Mouse (Mus musculus): ENCODE measurements around the gene Gm10447. TPM values are rescaled to one million over a fixed set of nuclear protein-coding genes. Genes with fewer than 3 reads are reported as not detected.
"Not testable (repeated sequence)": the region's sequence is repeated elsewhere in the genome, so short reads cannot be mapped to it uniquely, and the experiment has no call there.

Gm10447 gene
- polyA plus RNA-seq, 1 experiment from 2014 or later = 0.38 TPM

DNA sequence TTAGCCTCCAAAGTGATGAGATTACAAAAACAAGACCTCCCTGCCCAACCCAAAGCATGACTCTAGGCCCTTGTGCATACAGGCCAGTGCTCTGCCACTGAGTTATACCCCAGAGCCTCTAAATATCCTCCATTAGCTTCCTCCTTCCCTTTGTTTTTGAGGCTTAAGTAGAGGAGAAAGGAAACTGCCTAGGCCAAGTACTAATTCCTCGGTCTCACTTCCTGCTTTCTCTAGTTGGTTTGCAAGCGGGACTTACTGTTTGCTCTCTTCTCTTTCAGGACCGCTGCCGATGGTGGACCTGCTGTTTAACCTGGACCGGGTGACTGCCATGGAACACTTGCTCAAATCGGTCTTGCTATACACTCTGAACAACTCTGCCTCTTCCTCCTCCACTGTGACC, 20.6 kb downstream of the Gm10447 start:
- WGBS = 91% methylated on average over 6 of the region's 6 CpGs
- Histone ChIP-seq H3K27me3 (no peaks in the 10 kb centered on the region), H3K9ac (replicated peaks) (no peak overlapping the region), H3K27ac (no peak overlapping the region), H3K9me3 (no peaks in the 10 kb centered on the region), H3K4me3 (replicated peaks) (no peak overlapping the region), H3K4me1 (replicated peaks) (peaks cover 3% of the 10 kb centered on the region; the same call in 1 of the 2 replicates), H3K36me3 (no peaks in the 10 kb centered on the region), H3K4me2 (no peak overlapping the region)
- ATAC-seq (ENCODE audit: insufficient number of reproducible peaks, insufficient read depth, low FRiP score, low TSS enrichment, low read depth) = no peak

- WGBS = 87% methylated on average over 8 of the region's 8 CpGs
- no peak overlapping the region for H3K4me2 ChIP-seq
- no peak for ATAC-seq (ENCODE audit: insufficient number of reproducible peaks, insufficient read depth, low FRiP score, low TSS enrichment, low read depth)
- H3K36me3 ChIP-seq = no peaks in the 10 kb centered on the region
- H3K9me3 ChIP-seq = no peaks in the 10 kb centered on the region
- H3K4me3 ChIP-seq (replicated peaks) = no peak overlapping the region
- H3K9ac ChIP-seq (replicated peaks) = no peak overlapping the region
- H3K27me3 ChIP-seq = no peaks in the 10 kb centered on the region
- peaks cover 4% of the 10 kb centered on the region; the same call in 1 of the 2 replicates for H3K4me1 ChIP-seq (replicated peaks)
- H3K27ac ChIP-seq = no peak overlapping the region
Observed at GRCm38 (mm10) chr11:53435504-53435903, 21.4 kb downstream of the Gm10447 start.

DNA sequence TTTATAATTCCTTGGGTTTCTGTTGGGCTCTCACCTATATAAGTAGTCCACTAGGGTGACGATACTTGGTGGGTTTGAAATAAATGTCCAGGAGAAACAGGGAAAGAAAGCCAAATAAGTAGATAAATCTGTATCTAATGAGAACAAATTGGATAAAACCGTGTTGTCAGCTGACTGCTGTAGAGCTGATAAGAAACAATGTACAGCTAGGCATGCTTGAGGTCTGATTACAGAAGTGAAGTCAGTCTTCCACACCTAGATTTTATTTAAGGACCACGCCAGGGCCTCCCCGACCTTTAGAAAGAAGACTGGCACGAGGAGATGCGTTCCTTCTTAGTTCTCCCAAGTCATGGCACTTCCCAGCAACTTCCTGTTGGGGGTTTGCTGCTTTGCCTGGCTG, 23.9 kb downstream of the Gm10447 start:
- Histone ChIP-seq H3K27ac (no peak overlapping the region), H3K4me3 (replicated peaks) (no peak overlapping the region), H3K27me3 (no peaks in the 10 kb centered on the region), H3K4me2 (no peak overlapping the region), H3K9me3 (no peaks in the 10 kb centered on the region), H3K9ac (replicated peaks) (no peak overlapping the region), H3K4me1 (replicated peaks) (peaks cover 12% of the 10 kb centered on the region), H3K36me3 (peaks cover 10% of the 10 kb centered on the region)
- 66% methylated on average over 6 of the region's 6 CpGs for WGBS
- no peak for ATAC-seq (ENCODE audit: insufficient number of reproducible peaks, insufficient read depth, low FRiP score, low TSS enrichment, low read depth)

DNA sequence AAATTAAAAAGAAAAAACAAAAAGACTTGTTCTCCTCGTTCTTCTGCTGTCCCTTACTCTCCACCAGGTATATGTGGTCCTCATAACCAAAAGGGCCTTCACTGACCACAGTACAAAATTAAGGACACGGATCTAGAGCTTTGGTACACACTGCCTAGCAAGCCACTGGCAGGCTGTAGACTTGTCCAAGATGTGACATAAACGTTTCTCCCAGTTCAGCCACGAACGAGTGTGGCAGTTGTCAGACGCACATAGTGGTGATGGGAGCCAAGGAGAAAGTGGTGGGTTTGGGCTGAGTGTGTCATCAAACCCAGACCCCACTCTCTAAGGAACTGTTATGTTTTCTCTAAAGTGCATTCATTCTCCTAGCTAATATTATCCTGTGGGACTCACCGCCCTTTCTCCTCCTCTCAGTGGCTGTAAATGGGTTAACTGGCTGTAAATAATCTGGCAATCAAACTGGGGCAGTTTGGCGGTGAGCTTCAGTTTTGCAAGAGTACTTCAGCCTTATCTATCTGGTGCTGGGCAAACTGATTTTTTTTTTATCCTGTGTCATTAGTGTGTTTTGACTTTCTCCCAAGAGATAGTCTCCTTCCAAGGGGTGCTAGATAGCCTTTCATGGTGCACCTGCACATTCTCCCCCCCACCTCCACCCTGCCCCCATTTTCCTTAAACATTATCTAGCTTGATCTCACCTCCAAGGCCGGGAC, 25.4 kb downstream of the Gm10447 start:
- H3K4me2 ChIP-seq = peak overlapping the region; percentile 84
- 17% methylated on average over 9 of the region's 9 CpGs for WGBS
- peak overlapping the region; percentile 91 for H3K4me3 ChIP-seq (replicated peaks)
- H3K36me3 ChIP-seq = peaks cover 17% of the 10 kb centered on the region
- peak overlapping the region; percentile 78 for H3K27ac ChIP-seq
- H3K9ac ChIP-seq (replicated peaks) = 0 out of 2 replicates have a peak overlapping the region, but pooled peaks have one; percentile 37
- H3K9me3 ChIP-seq = no peaks in the 10 kb centered on the region
- peaks cover 12% of the 10 kb centered on the region for H3K4me1 ChIP-seq (replicated peaks)
- no peak; the same call in 1 of the 2 replicates for ATAC-seq (ENCODE audit: insufficient number of reproducible peaks, insufficient read depth, low FRiP score, low TSS enrichment, low read depth)
- H3K27me3 ChIP-seq = no peaks in the 10 kb centered on the region

DNA sequence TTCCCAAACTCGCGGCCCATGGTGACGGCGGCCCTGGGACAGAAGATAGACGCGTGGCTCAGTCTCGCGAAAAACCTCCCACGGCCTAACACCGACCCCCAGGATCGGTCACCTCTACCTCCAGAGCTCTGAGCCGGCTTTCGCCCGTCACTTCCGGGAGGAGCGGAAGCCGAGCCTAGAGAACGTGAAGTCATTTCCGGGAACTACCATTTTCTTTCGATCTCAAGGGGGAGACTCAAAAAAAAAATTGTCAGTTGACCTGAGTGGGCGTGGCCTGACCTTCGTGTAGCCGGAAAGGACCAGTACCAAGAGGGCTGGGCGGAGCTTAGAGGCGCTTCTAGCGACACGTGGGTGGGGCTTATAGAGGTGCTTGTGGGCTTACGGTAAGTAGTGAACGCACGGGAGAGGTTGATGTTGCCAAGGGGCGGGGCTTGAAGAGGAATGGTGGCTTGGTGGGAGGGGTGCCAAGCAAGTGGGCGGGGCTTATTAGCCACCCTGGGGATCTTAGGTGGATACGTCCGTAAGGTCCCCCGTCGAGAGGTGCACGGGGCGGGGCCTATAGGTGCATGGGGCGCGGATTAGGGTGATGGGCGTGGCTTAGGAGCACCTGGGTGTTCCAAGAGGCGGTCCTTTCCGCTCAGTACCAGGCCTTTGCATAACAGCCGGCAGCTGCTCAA, 26.1 kb downstream of the Gm10447 start, which contains the start of the genes Uqcrq and Gdf9:
Gene Uqcrq (minus strand): TSS at position 162 of the 677 bp plus-strand sequence.
Gene Gdf9 (plus strand): TSS at position 354 of the 677 bp plus-strand sequence.
- Histone ChIP-seq H3K27me3 (no peaks in the 10 kb centered on the region), H3K4me2 (peak within 1 kb of the TSS; percentile 84), H3K36me3 (peaks cover 17% of the 10 kb centered on the region), H3K4me3 (replicated peaks) (peak within 1 kb of the TSS; percentile 91), H3K9me3 (no peaks in the 10 kb centered on the region), H3K27ac (peak within 1 kb of the TSS; percentile 78), H3K4me1 (replicated peaks) (peaks cover 12% of the 10 kb centered on the region), H3K9ac (replicated peaks) (peak within 1 kb of the TSS; percentile 82)
- whole genome bisulfite sequencing = under 1% methylated on average over 44 of the region's 44 CpGs
- ATAC-seq (ENCODE audit: insufficient number of reproducible peaks, insufficient read depth, low FRiP score, low TSS enrichment, low read depth) = peak; percentile 97

DNA sequence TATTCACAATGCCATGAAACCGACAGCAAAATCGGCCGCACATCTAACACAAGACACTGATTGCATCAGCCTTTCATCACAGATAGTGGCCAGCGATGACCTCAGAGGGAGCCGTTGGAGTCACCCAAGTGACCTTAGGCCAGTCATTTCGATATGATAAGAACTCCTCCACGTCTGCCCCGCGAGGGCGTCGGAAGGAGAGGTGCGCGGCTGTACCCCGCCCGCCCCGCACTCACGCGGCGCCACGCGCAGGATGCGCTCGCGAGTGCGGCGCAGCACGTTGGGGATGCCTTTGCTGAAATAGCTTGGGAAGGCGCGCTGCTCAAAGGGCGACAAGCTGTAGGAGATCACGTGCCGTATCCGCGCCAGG, 26.6 kb downstream of the Gm10447 start:
- Histone ChIP-seq H3K4me3 (replicated peaks) (peak overlapping the region; percentile 91), H3K4me1 (replicated peaks) (peaks cover 12% of the 10 kb centered on the region), H3K27ac (peak overlapping the region; percentile 56; the same call in 1 of the 2 replicates), H3K9me3 (no peaks in the 10 kb centered on the region), H3K36me3 (peaks cover 17% of the 10 kb centered on the region), H3K27me3 (no peaks in the 10 kb centered on the region), H3K9ac (replicated peaks) (peak overlapping the region; percentile 82), H3K4me2 (peak overlapping the region; percentile 84)
- under 1% methylated on average over 34 of the region's 34 CpGs for WGBS
- ATAC-seq (ENCODE audit: insufficient number of reproducible peaks, insufficient read depth, low FRiP score, low TSS enrichment, low read depth) = 0 out of 2 replicates have a peak, but pooled peaks have one; percentile 11

DNA sequence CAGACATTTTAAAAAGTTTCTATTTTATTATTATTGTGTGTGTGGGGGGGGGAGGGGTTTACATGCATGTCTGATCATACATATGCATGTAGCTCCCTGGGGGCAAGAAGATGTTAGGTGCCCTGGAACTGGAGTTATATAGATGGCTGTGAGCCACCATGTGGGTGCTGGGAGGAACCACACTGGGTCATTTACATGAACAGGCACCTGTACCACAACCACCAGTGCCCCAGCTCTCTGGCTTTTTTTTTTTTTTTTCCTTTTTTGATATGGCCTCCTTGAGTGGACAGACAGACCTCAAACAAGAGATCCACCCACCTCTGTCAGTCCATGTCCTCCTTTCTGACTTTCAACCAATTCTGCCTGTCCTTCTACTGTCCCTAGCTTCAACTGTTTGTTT, 27.7 kb downstream of the Gm10447 start:
- no peaks in the 10 kb centered on the region for H3K9me3 ChIP-seq
- peak overlapping the region; percentile 84; the same call in 1 of the 2 replicates for H3K4me2 ChIP-seq
- H3K27me3 ChIP-seq = no peaks in the 10 kb centered on the region
- H3K9ac ChIP-seq (replicated peaks) = no peak overlapping the region
- H3K27ac ChIP-seq = no peak overlapping the region
- ATAC-seq (ENCODE audit: insufficient number of reproducible peaks, insufficient read depth, low FRiP score, low TSS enrichment, low read depth) = no peak
- H3K36me3 ChIP-seq = peaks cover 17% of the 10 kb centered on the region
- H3K4me1 ChIP-seq (replicated peaks) = peaks cover 12% of the 10 kb centered on the region
- H3K4me3 ChIP-seq (replicated peaks) = no peak overlapping the region

GRCm38 (mm10) chr11:53428716-53429057, 28.2 kb downstream of the Gm10447 start:
- Histone ChIP-seq H3K4me3 (replicated peaks) (no peak overlapping the region), H3K27me3 (no peaks in the 10 kb centered on the region), H3K9ac (replicated peaks) (no peak overlapping the region), H3K9me3 (no peaks in the 10 kb centered on the region), H3K27ac (no peak overlapping the region), H3K4me1 (replicated peaks) (peaks cover 12% of the 10 kb centered on the region), H3K36me3 (peaks cover 17% of the 10 kb centered on the region), H3K4me2 (no peak overlapping the region)
- WGBS = 91% methylated on average over 5 of the region's 5 CpGs
- ATAC-seq (ENCODE audit: insufficient number of reproducible peaks, insufficient read depth, low FRiP score, low TSS enrichment, low read depth) = no peak

GRCm38 (mm10) chr11:53427993-53428715, 28.8 kb downstream of the Gm10447 start:
- Histone ChIP-seq H3K4me2 (no peak overlapping the region), H3K9ac (replicated peaks) (no peak overlapping the region), H3K36me3 (peaks cover 17% of the 10 kb centered on the region), H3K4me3 (replicated peaks) (no peak overlapping the region), H3K27ac (no peak overlapping the region), H3K4me1 (replicated peaks) (peaks cover 12% of the 10 kb centered on the region), H3K9me3 (no peaks in the 10 kb centered on the region), H3K27me3 (no peaks in the 10 kb centered on the region)
- WGBS = 89% methylated on average over 3 of the region's 3 CpGs
- ATAC-seq (ENCODE audit: insufficient number of reproducible peaks, insufficient read depth, low FRiP score, low TSS enrichment, low read depth) = no peak

DNA sequence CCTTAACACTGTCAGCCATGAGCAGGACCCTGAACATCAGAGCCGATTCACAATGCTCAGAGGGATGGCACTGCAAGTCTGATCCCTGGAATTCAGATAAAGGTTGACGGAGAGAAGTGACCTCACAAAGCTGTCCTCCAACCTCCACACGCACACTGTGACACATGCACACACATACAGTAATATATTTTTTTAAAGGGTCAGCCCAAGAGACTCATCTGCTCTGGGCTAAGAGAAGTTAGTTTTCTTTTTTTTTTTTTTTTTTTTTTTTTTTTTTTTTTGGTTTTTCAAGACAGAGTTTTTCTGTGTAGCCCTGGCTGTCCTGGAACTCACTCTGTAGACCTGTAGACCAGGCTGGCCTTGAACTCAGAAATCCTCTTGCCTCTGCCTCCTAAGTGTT, 30.0 kb downstream of the Gm10447 start:
- Histone ChIP-seq H3K4me1 (replicated peaks) (peaks cover 12% of the 10 kb centered on the region), H3K36me3 (peaks cover 18% of the 10 kb centered on the region)
- 91% methylated on average over 3 of the region's 3 CpGs for WGBS
- H3K4me2 ChIP-seq; H3K27me3 ChIP-seq; H3K9ac ChIP-seq (replicated peaks); ATAC-seq (ENCODE audit: insufficient number of reproducible peaks, insufficient read depth, low FRiP score, low TSS enrichment, low read depth); H3K9me3 ChIP-seq; H3K4me3 ChIP-seq (replicated peaks); H3K27ac ChIP-seq: not testable (repeated sequence)

GRCm38 (mm10) chr11:53425711-53426255, 31.1 kb downstream of the Gm10447 start:
- no peaks in the 10 kb centered on the region for H3K9me3 ChIP-seq
- no peak overlapping the region for H3K4me3 ChIP-seq (replicated peaks)
- peaks cover 25% of the 10 kb centered on the region for H3K36me3 ChIP-seq
- no peak overlapping the region for H3K9ac ChIP-seq (replicated peaks)
- no peak for ATAC-seq (ENCODE audit: insufficient number of reproducible peaks, insufficient read depth, low FRiP score, low TSS enrichment, low read depth)
- H3K4me1 ChIP-seq (replicated peaks) = peaks cover 8% of the 10 kb centered on the region
- H3K4me2 ChIP-seq = no peak overlapping the region
- WGBS = 88% methylated on average over 6 of the region's 6 CpGs
- H3K27me3 ChIP-seq = no peaks in the 10 kb centered on the region
- no peak overlapping the region for H3K27ac ChIP-seq

Measured in limb, embryonic 12.5 days (tissue).